Mouse (Mus musculus) cerebellum, postnatal 36 days (tissue): ENCODE measurements around the gene B230217C12Rik.

Experiments used
- DNase-seq, 2 experiments: peaks; one replicate each; pipeline ENCODE4 v3.0.0; 2021 to 2022; ENCODE audit warnings: mixed read lengths in 2 of 2

The B230217C12Rik gene

GRCm38 (mm10) chr11:97840539-97840954 lies at the start of gene B230217C12Rik:
B230217C12Rik (plus strand) TSS chr11:97840780.
- DNase-seq = peak; percentile 41 to 59

GRCm38 (mm10) chr11:97793165-97793564 lies 47.4 kb upstream of the B230217C12Rik start:
- DNase-seq = no peak

- peak; percentile 79 to 87 for DNase-seq
These were observed 43.7 kb upstream of the B230217C12Rik start for GRCm38 (mm10) chr11:97796910-97797309.

GRCm38 (mm10) chr11:97797369-97798082 lies 43.1 kb upstream of the B230217C12Rik start:
- DNase-seq = no peak

GRCm38 (mm10) chr11:97798083-97798435 lies 42.5 kb upstream of the B230217C12Rik start:
- no peak for DNase-seq

GRCm38 (mm10) chr11:97798782-97799145 lies 41.8 kb upstream of the B230217C12Rik start, which contains the start of gene Lasp1:
Lasp1 (plus strand) TSS chr11:97799000.
- DNase-seq = peak; percentile 89 to 96

GRCm38 (mm10) chr11:97799146-97799993 lies 41.2 kb upstream of the B230217C12Rik start:
- DNase-seq = peak; percentile 86 to 91

GRCm38 (mm10) chr11:97799994-97800690 lies 40.4 kb upstream of the B230217C12Rik start:
- peak; percentile 55 to 65 for DNase-seq

GRCm38 (mm10) chr11:97800691-97801408 lies 39.7 kb upstream of the B230217C12Rik start:
- no peak for DNase-seq

- peak in 1 of 2 experiments; percentile 52 for DNase-seq
These were observed 39.0 kb upstream of the B230217C12Rik start for GRCm38 (mm10) chr11:97801409-97802193.

GRCm38 (mm10) chr11:97802194-97802470 lies 38.4 kb upstream of the B230217C12Rik start:
- DNase-seq = no peak

- no peak for DNase-seq
These were observed 38.1 kb upstream of the B230217C12Rik start for GRCm38 (mm10) chr11:97802495-97802894.

GRCm38 (mm10) chr11:97803847-97804246 lies 36.7 kb upstream of the B230217C12Rik start:
- DNase-seq = no peak

GRCm38 (mm10) chr11:97804841-97805661 lies 35.5 kb upstream of the B230217C12Rik start:
- DNase-seq = no peak

GRCm38 (mm10) chr11:97805662-97806612 lies 34.6 kb upstream of the B230217C12Rik start:
- DNase-seq = no peak

GRCm38 (mm10) chr11:97806613-97806964 lies 34.0 kb upstream of the B230217C12Rik start:
- no peak for DNase-seq

- DNase-seq = no peak
These were observed 33.0 kb upstream of the B230217C12Rik start for GRCm38 (mm10) chr11:97807626-97808025.

- no peak for DNase-seq
These were observed 32.5 kb upstream of the B230217C12Rik start for GRCm38 (mm10) chr11:97808093-97808492.

GRCm38 (mm10) chr11:97808621-97809234 lies 31.9 kb upstream of the B230217C12Rik start:
- DNase-seq = peak; percentile 54 to 61
